Mouse (Mus musculus): ENCODE measurements around the gene Acox2. TPM values are rescaled to one million over a fixed set of nuclear protein-coding genes. Genes with fewer than 3 reads are reported as not detected.

Gene Acox2
- polyA plus RNA-seq (2014; fragmentation: Nextera tagmentation; extraction: Ambion mirVana) = not detected in 2 replicates

DNA sequence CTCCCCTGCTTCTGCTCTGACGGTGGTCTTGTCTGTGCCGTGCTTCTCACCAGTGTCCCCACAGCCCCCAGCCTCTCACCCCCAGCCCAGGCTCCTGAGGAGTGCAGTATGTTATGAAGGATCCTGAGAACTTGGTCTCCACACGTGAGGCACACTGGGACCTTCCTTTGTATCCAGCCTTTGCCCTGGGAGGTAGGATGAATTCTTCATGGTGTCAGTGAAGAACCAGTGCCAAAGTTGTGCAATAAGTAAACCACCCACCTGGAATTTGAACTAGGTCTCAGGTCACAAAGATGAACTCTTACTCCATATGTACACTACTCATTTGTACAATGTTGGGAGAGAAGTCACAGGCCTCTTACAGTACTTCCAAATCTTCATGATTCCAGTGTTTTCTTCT is at the start of gene Acox2:
Acox2 (minus strand) TSS at position 188 of the 400 bp plus-strand sequence.
- Histone ChIP-seq H3K9me3 (ENCODE audit: control insufficient read depth, low read length) (no peaks in the 10 kb centered on the region), H3K4me2 (ENCODE audit: low read depth, low read length, severe bottlenecking) (no peak within 1 kb of the TSS), H3K27ac (ENCODE audit: low read depth, low read length) (no peak within 1 kb of the TSS), H3K9ac (ENCODE audit: low read length) (no peak within 1 kb of the TSS), H3K27me3 (ENCODE audit: control insufficient read depth, insufficient read depth, low read length) (no peaks in the 10 kb centered on the region), H3K4me3 (ENCODE audit: low read depth, low read length) (no peak within 1 kb of the TSS), H3K36me3 (ENCODE audit: control insufficient read depth, insufficient read depth, low read length) (no peaks in the 10 kb centered on the region), H3K4me1 (replicated peaks; ENCODE audit: control insufficient read depth, insufficient read depth, low read length) (no peaks in the 10 kb centered on the region)
- 81% methylated on average over 3 of the region's 3 CpGs for WGBS
- ATAC-seq (replicated peaks; ENCODE audit: low FRiP score) (no peak), DNase-seq (ENCODE audit: low spot score) (no peak)

DNA sequence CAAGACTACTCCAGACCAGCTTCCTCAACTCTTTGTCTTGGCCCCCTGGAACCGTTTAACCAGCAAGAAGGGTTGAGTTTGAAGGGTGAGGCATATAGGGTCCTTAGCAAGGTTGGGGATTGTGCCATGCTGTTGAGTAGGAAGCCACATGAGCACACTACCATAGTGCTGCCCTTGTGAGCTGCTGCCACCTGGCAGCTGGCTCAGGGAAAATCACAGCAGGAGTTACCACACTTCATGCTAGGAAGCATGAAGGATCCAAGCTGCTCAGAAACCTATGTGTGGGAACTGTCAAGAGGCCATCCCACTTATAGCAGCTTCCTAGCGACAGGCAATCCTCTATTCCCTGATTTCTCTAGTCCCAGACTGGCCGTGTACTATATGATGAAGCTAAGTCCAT is 49.5 kb upstream of the Acox2 start:
- 74% methylated on average over 3 of the region's 3 CpGs for WGBS
- 0 out of 2 replicates have a peak, but pooled peaks cover 3% of the 10 kb centered on the region for H3K4me1 ChIP-seq (replicated peaks; ENCODE audit: control insufficient read depth, insufficient read depth, low read length)
- H3K36me3 ChIP-seq (ENCODE audit: control insufficient read depth, insufficient read depth, low read length) = no peaks in the 10 kb centered on the region
- no peaks in the 10 kb centered on the region for H3K9me3 ChIP-seq (ENCODE audit: control insufficient read depth, low read length)
- H3K9ac ChIP-seq (ENCODE audit: low read length) = no peak overlapping the region
- ATAC-seq (replicated peaks; ENCODE audit: low FRiP score) (no peak), DNase-seq (ENCODE audit: low spot score) (no peak)
- H3K4me2 ChIP-seq (ENCODE audit: low read depth, low read length, severe bottlenecking) = no peak overlapping the region
- H3K4me3 ChIP-seq (ENCODE audit: low read depth, low read length) = no peak overlapping the region
- H3K27me3 ChIP-seq (ENCODE audit: control insufficient read depth, insufficient read depth, low read length) = no peaks in the 10 kb centered on the region
- no peak overlapping the region for H3K27ac ChIP-seq (ENCODE audit: low read depth, low read length)

DNA sequence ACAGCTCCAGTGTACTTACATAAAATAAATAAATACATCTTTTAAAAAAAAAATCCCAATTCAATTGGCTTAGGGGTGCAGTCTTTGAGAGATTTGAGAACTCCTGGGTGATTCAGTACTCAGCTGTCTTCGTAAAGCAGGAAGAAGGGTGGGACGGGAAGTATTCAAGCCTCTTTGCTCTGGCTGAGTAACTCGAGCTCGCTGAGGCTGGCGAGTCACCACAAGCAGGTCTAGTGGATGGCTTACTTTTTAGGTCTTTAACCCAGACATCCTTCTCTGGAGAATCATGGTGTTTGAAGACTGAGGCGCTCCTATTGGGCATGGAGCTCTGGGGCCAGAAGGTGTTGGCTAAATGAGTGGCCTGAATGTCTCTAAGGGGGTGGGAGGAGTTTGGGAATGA is 47.7 kb upstream of the Acox2 start:
- no peak overlapping the region for H3K27ac ChIP-seq (ENCODE audit: low read depth, low read length)
- ATAC-seq (replicated peaks; ENCODE audit: low FRiP score) = no peak
- H3K4me1 ChIP-seq (replicated peaks; ENCODE audit: control insufficient read depth, insufficient read depth, low read length) = 0 out of 2 replicates have a peak, but pooled peaks cover 3% of the 10 kb centered on the region
- no peaks in the 10 kb centered on the region for H3K9me3 ChIP-seq (ENCODE audit: control insufficient read depth, low read length)
- WGBS = 83% methylated on average over 6 of the region's 6 CpGs
- no peak overlapping the region for H3K9ac ChIP-seq (ENCODE audit: low read length)
- H3K4me2 ChIP-seq (ENCODE audit: low read depth, low read length, severe bottlenecking) = no peak overlapping the region
- H3K36me3 ChIP-seq (ENCODE audit: control insufficient read depth, insufficient read depth, low read length) = no peaks in the 10 kb centered on the region
- H3K4me3 ChIP-seq (ENCODE audit: low read depth, low read length) = no peak overlapping the region
- no peaks in the 10 kb centered on the region for H3K27me3 ChIP-seq (ENCODE audit: control insufficient read depth, insufficient read depth, low read length)
- DNase-seq (ENCODE audit: low spot score) = peak; percentile 21

DNA sequence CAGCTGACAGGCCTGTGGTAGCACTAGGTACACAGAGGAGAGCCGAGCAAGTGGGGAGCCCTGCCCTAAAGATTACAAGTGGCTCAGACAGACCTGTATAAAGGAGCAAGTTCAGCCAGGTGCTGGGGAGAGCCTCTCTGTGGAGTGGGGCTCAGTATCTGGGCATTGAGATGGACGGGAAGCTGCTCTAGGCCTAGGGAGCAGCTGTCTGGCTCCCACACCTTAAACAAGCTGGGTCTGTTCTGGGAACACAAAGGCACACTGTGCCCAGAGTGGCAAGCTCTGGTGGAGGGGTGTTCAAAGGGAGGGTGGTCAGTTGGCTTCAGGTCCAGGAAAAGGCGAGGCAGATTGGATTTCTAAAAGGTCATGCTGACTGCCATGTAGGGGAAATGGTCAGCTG is 45.9 kb upstream of the Acox2 start:
- Histone ChIP-seq H3K4me3 (ENCODE audit: low read depth, low read length) (no peak overlapping the region), H3K27ac (ENCODE audit: low read depth, low read length) (no peak overlapping the region), H3K9me3 (ENCODE audit: control insufficient read depth, low read length) (no peaks in the 10 kb centered on the region), H3K27me3 (ENCODE audit: control insufficient read depth, insufficient read depth, low read length) (no peaks in the 10 kb centered on the region), H3K4me2 (ENCODE audit: low read depth, low read length, severe bottlenecking) (no peak overlapping the region), H3K36me3 (ENCODE audit: control insufficient read depth, insufficient read depth, low read length) (no peaks in the 10 kb centered on the region), H3K9ac (ENCODE audit: low read length) (no peak overlapping the region), H3K4me1 (replicated peaks; ENCODE audit: control insufficient read depth, insufficient read depth, low read length) (0 out of 2 replicates have a peak, but pooled peaks cover 3% of the 10 kb centered on the region)
- ATAC-seq (replicated peaks; ENCODE audit: low FRiP score) (no peak), DNase-seq (ENCODE audit: low spot score) (peak; percentile 41)
- WGBS = 66% methylated on average over 3 of the region's 3 CpGs

DNA sequence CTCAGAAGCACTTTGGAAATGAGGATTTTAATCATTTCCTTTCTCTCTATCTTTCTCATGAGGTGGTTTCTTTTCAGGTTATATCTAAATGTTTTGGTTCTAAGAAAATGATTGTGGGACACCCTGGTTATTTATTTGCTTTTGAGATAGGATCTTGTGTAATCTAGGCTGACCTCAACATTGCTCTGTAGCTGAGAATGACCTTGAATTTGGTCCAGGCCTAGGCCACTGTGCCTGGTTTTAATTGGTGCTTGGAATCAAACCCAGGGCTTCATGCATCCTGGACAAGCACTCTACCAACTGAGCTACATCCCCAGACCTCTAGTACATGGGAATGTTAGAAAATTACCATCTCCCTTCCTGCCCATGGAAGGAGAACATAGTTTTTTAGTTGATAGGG is 44.9 kb upstream of the Acox2 start:
- no peak overlapping the region for H3K27ac ChIP-seq (ENCODE audit: low read depth, low read length)
- H3K9ac ChIP-seq (ENCODE audit: low read length) = no peak overlapping the region
- DNase-seq (ENCODE audit: low spot score) (no peak), ATAC-seq (replicated peaks; ENCODE audit: low FRiP score) (no peak)
- no peak overlapping the region for H3K4me3 ChIP-seq (ENCODE audit: low read depth, low read length)
- no peaks in the 10 kb centered on the region for H3K4me1 ChIP-seq (replicated peaks; ENCODE audit: control insufficient read depth, insufficient read depth, low read length)
- no peaks in the 10 kb centered on the region for H3K27me3 ChIP-seq (ENCODE audit: control insufficient read depth, insufficient read depth, low read length)
- H3K36me3 ChIP-seq (ENCODE audit: control insufficient read depth, insufficient read depth, low read length) = no peaks in the 10 kb centered on the region
- H3K9me3 ChIP-seq (ENCODE audit: control insufficient read depth, low read length) = no peaks in the 10 kb centered on the region
- H3K4me2 ChIP-seq (ENCODE audit: low read depth, low read length, severe bottlenecking) = no peak overlapping the region

DNA sequence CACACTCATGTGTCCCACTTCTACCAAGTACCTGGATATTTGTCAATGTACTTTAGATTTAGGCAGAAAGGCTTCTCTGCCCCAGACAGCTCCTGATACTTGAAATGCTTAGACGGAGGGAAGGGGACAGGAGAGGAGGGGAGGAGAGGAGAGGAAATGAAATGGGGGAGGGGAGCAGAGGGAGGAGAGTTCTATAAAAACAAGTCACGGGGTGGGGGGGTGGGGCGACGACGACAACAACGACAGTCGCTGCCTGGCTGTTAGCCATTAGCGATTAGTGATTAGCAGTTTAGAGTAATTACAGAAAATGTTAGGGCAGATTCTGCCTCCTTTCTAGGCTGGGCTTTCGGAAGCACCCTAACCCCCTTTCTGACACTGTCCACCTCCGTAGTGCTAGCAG is 43.5 kb upstream of the Acox2 start:
- no peak overlapping the region for H3K27ac ChIP-seq (ENCODE audit: low read depth, low read length)
- no peak for DNase-seq (ENCODE audit: low spot score)

DNA sequence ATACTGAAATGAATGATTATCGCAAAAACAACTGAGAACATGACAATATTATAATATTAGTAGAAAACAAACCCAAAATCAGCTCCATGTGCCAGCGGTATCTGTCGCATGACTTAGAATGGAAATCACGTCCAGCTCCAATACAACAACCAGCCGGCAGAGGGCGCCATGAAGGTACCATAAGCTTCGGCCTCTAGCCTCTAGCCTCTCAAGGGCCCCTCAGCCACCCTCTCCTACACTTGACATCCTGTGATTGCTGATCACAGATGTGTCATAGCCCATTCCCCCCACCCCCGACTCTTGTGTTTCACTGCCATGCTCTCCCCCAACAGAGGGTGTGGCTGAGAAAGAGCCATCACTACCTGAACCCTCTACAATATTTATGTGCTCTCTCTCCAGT is 41.1 kb upstream of the Acox2 start:
- H3K36me3 ChIP-seq (ENCODE audit: control insufficient read depth, insufficient read depth, low read length) = no peaks in the 10 kb centered on the region
- WGBS = 29% methylated on average over 8 of the region's 8 CpGs
- no peaks in the 10 kb centered on the region for H3K4me1 ChIP-seq (replicated peaks; ENCODE audit: control insufficient read depth, insufficient read depth, low read length)
- peak; percentile 80 for DNase-seq (ENCODE audit: low spot score)
- H3K9me3 ChIP-seq (ENCODE audit: control insufficient read depth, low read length) = no peaks in the 10 kb centered on the region
- no peak overlapping the region for H3K27ac ChIP-seq (ENCODE audit: low read depth, low read length)
- peak; percentile 56 for ATAC-seq (replicated peaks; ENCODE audit: low FRiP score)
- H3K9ac ChIP-seq (ENCODE audit: low read length) = no peak overlapping the region
- H3K27me3 ChIP-seq (ENCODE audit: control insufficient read depth, insufficient read depth, low read length) = no peaks in the 10 kb centered on the region
- no peak overlapping the region for H3K4me2 ChIP-seq (ENCODE audit: low read depth, low read length, severe bottlenecking)
- no peak overlapping the region for H3K4me3 ChIP-seq (ENCODE audit: low read depth, low read length)

More for the DNA sequence above, 43.5 kb upstream of the Acox2 start:
- Histone ChIP-seq H3K9me3 (ENCODE audit: control insufficient read depth, low read length) (no peaks in the 10 kb centered on the region), H3K4me2 (ENCODE audit: low read depth, low read length, severe bottlenecking) (no peak overlapping the region), H3K36me3 (ENCODE audit: control insufficient read depth, insufficient read depth, low read length) (no peaks in the 10 kb centered on the region), H3K4me1 (replicated peaks; ENCODE audit: control insufficient read depth, insufficient read depth, low read length) (no peaks in the 10 kb centered on the region), H3K27me3 (ENCODE audit: control insufficient read depth, insufficient read depth, low read length) (no peaks in the 10 kb centered on the region), H3K4me3 (ENCODE audit: low read depth, low read length) (no peak overlapping the region), H3K9ac (ENCODE audit: low read length) (no peak overlapping the region)
- ATAC-seq (replicated peaks; ENCODE audit: low FRiP score) = no peak
- 15% methylated on average over 10 of the region's 10 CpGs for WGBS

DNA sequence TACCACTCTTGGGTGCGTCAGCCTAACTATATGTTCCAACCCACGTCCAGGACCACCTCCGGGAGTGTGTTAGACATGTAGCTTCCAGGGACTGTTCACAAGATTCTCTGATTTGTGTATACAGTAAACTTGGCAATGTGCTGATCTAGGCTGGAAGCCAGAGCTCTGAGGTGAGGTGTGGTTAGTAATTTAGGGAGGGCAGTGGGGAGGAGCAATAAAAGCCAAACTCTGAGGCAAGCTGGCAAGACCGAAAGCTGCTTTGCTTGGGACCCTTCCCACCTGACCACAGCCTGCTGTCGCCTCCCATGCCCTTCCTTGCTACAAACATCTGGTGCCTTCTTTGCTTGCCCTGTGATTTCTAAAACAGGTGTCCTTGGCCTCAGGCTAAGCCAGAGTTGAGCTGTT is 38.7 kb upstream of the Acox2 start:
- Histone ChIP-seq H3K36me3 (ENCODE audit: control insufficient read depth, insufficient read depth, low read length) (no peaks in the 10 kb centered on the region), H3K9me3 (ENCODE audit: control insufficient read depth, low read length) (no peaks in the 10 kb centered on the region), H3K9ac (ENCODE audit: low read length) (no peak overlapping the region), H3K4me1 (replicated peaks; ENCODE audit: control insufficient read depth, insufficient read depth, low read length) (no peaks in the 10 kb centered on the region), H3K27ac (ENCODE audit: low read depth, low read length) (no peak overlapping the region), H3K27me3 (ENCODE audit: control insufficient read depth, insufficient read depth, low read length) (no peaks in the 10 kb centered on the region), H3K4me3 (ENCODE audit: low read depth, low read length) (no peak overlapping the region), H3K4me2 (ENCODE audit: low read depth, low read length, severe bottlenecking) (no peak overlapping the region)
- DNase-seq (ENCODE audit: low spot score) = no peak
- 91% methylated on average over 5 of the region's 5 CpGs for WGBS
- ATAC-seq (replicated peaks; ENCODE audit: low FRiP score) = no peak

DNA sequence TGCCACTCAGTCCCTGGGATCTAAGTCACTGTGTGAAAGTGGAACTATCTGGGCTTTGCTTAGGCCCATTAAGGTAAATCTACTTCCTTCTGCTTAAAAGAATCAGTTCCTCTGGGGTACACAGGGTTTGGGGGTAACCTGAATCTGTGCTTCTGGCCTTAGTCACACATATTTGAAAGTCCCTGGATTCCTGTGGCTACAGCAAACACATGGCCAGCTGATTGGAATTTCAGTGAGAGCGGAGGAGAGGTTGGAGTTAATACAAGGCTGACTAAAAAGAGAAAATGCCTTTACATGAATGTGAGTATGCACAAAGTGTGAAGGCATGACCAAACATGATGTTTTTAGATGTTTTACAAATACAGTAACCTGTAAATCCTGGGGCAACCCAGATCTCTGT is 35.1 kb upstream of the Acox2 start:
- WGBS = 88% methylated on average over 1 of the region's 1 CpGs

More for the DNA sequence above, 35.1 kb upstream of the Acox2 start:
- Histone ChIP-seq H3K9ac (ENCODE audit: low read length) (no peak overlapping the region), H3K4me3 (ENCODE audit: low read depth, low read length) (no peak overlapping the region), H3K27me3 (ENCODE audit: control insufficient read depth, insufficient read depth, low read length) (no peaks in the 10 kb centered on the region), H3K36me3 (ENCODE audit: control insufficient read depth, insufficient read depth, low read length) (no peaks in the 10 kb centered on the region), H3K9me3 (ENCODE audit: control insufficient read depth, low read length) (no peaks in the 10 kb centered on the region; the same call in 1 of the 2 replicates), H3K4me1 (replicated peaks; ENCODE audit: control insufficient read depth, insufficient read depth, low read length) (no peaks in the 10 kb centered on the region), H3K4me2 (ENCODE audit: low read depth, low read length, severe bottlenecking) (no peak overlapping the region), H3K27ac (ENCODE audit: low read depth, low read length) (no peak overlapping the region)
- DNase-seq (ENCODE audit: low spot score) = no peak
- no peak for ATAC-seq (replicated peaks; ENCODE audit: low FRiP score)
